Mouse (Mus musculus) forebrain, postnatal 0 days (tissue): ENCODE results near the gene Gm6020. TPM values are rescaled to one million over a fixed set of nuclear protein-coding genes. Genes with fewer than 3 reads are reported as not detected.
"Not testable (repeated sequence)": the region's sequence is repeated elsewhere in the genome, so short reads cannot be mapped to it uniquely, and the experiment has no call there.

Experiments used
- ATAC-seq: fragments of 200-750 bp; cut with Nextera tagmentation; 2 replicates; pipeline ENCODE4 v1.8.0; 2017; ENCODE audit warnings: mild to moderate bottlenecking, moderate library complexity
- DNase-seq: peaks from one replicate; pipeline ENCODE4 v3.0.0-alpha.2; 2015
- H3K27ac ChIP-seq: fragments of 300-500 bp; sonication (generic); 2 replicates; pipeline ENCODE4 v1.5.1; 2014; ENCODE audit warnings: low read depth, mild to moderate bottlenecking, antibody characterized with exemption, low read length, moderate library complexity, mixed read lengths
- H3K27me3 ChIP-seq: fragments of 300-500 bp; sonication (generic); 2 replicates; pipeline ENCODE4 v1.6.1; 2014; ENCODE audit warnings: mild to moderate bottlenecking, low read length, mixed read lengths; ENCODE audit not compliant: insufficient read depth
- H3K36me3 ChIP-seq: fragments of 300-500 bp; sonication (generic); 2 replicates; pipeline ENCODE4 v1.6.1; 2014; ENCODE audit warnings: mild to moderate bottlenecking, moderate library complexity; ENCODE audit not compliant: insufficient read depth
- H3K4me1 ChIP-seq: fragments of 300-500 bp; sonication (generic); 2 replicates; pipeline ENCODE4 v1.6.1; 2014; ENCODE audit warnings: antibody characterized with exemption; ENCODE audit not compliant: insufficient read depth
- H3K4me2 ChIP-seq: fragments of 300-500 bp; sonication (generic); 2 replicates; pipeline ENCODE4 v1.6.1; 2014; ENCODE audit warnings: low read depth, mild to moderate bottlenecking, moderate library complexity
- H3K4me3 ChIP-seq: fragments of 300-500 bp; sonication (generic); 2 replicates; pipeline ENCODE4 v1.5.1; 2014; ENCODE audit warnings: low read depth, low read length, mixed read lengths
- H3K9ac ChIP-seq: fragments of 300-500 bp; sonication (generic); 2 replicates; pipeline ENCODE4 v1.6.1; 2014; ENCODE audit warnings: mild to moderate bottlenecking
- H3K9me3 ChIP-seq: fragments of 300-500 bp; sonication (generic); 2 replicates; pipeline ENCODE4 v1.6.1; 2016; ENCODE audit warnings: low read length
- CTCF ChIP-seq: sonication (generic); IDR thresholded peaks from 2 replicates; pipeline ENCODE4 v1.5.1; 2016; ENCODE audit warnings: antibody characterized with exemption, control low read depth, low read depth
- WGBS: fragments of 180-500 bp; shearing (Covaris S2); extraction: QIAGEN DNeasy Blood & Tissue Kit; methylation state at CpG from one replicate; pipeline ENCODE4 v1.1.7; 2014; 5-methylcytosine and 5-hydroxymethylcytosine counted together
- polyA plus RNA-seq: library from polyadenylated mRNA; unstranded; fragments of >200 nt; fragmentation: Nextera tagmentation; extraction: Ambion mirVana; gene quantifications from 2 replicates; pipeline ENCODE4 v1.2.1, GENCODE M21; 2015
- total RNA-seq: library from RNA; depleted of rRNA; stranded (reverse); fragments of >200 nt; gene quantifications from 2 replicates; pipeline ENCODE4 v1.2.3, GENCODE M21; 2014; rRNA removed

Gene Gm6020
- total RNA-seq, result not detected in 2 replicates
- polyA plus RNA-seq, result not detected in 2 replicates

- ATAC-seq, H3K27me3 ChIP-seq, H3K36me3 ChIP-seq, H3K4me2 ChIP-seq, H3K27ac ChIP-seq, H3K9ac ChIP-seq, H3K9me3 ChIP-seq, H3K4me1 ChIP-seq, DNase-seq, H3K4me3 ChIP-seq: not testable (repeated sequence)
- 87% methylated on average over 2 of the region's 2 CpGs for WGBS
Measured at GRCm38 (mm10) chr19:61183590-61183989, at the start of gene Gm6020. TSS of gene Gm6020 (plus strand) at chr19:61183890.

GRCm38 (mm10) chr19:61138655-61139054 is 45.0 kb upstream of the Gm6020 start:
- Histone ChIP-seq H3K4me1 (0 out of 2 replicates have a peak, but pooled peaks cover 2% of the 10 kb centered on the region), H3K36me3 (no peaks in the 10 kb centered on the region), H3K4me2 (no peak overlapping the region), H3K27ac (no peak overlapping the region), H3K9me3 (no peaks in the 10 kb centered on the region), H3K4me3 (no peak overlapping the region), H3K27me3 (no peaks in the 10 kb centered on the region), H3K9ac (no peak overlapping the region)
- no peak for ATAC-seq
- TF ChIP-seq CTCF, result no peak
- DNase-seq, result no peak

- under 1% methylated on average over 18 of the region's 18 CpGs for WGBS
- no peak for TF ChIP-seq CTCF
- ATAC-seq (peak; percentile 100), DNase-seq (peak; percentile 87)
- Histone ChIP-seq H3K36me3 (no peaks in the 10 kb centered on the region), H3K4me2 (peak within 1 kb of the TSS; percentile 71), H3K4me3 (peak within 1 kb of the TSS; percentile 64), H3K4me1 (0 out of 2 replicates have a peak, but pooled peaks cover 2% of the 10 kb centered on the region), H3K9me3 (no peaks in the 10 kb centered on the region), H3K27ac (no peak within 1 kb of the TSS), H3K27me3 (no peaks in the 10 kb centered on the region), H3K9ac (peak within 1 kb of the TSS; percentile 61)
Measured at GRCm38 (mm10) chr19:61140342-61141206, 43.1 kb upstream of the Gm6020 start, which contains the start of gene Zfp950. TSS of gene Zfp950 (minus strand) at chr19:61140840.

- no peak overlapping the region for H3K27ac ChIP-seq
- TF ChIP-seq CTCF, result no peak
- peak overlapping the region; percentile 48; the same call in 1 of the 2 replicates for H3K9ac ChIP-seq
- no peak for DNase-seq
- H3K4me2 ChIP-seq, result peak overlapping the region; percentile 71
- H3K9me3 ChIP-seq, result no peaks in the 10 kb centered on the region
- H3K4me3 ChIP-seq, result peak overlapping the region; percentile 64
- H3K27me3 ChIP-seq, result no peaks in the 10 kb centered on the region
- 23% methylated on average over 4 of the region's 4 CpGs for WGBS
- no peaks in the 10 kb centered on the region for H3K36me3 ChIP-seq
- 0 out of 2 replicates have a peak, but pooled peaks cover 2% of the 10 kb centered on the region for H3K4me1 ChIP-seq
- ATAC-seq, result no peak
Measured at GRCm38 (mm10) chr19:61141299-61141698, 42.4 kb upstream of the Gm6020 start.

GRCm38 (mm10) chr19:61151372-61151700 is 32.4 kb upstream of the Gm6020 start:
- Histone ChIP-seq H3K9ac (peak overlapping the region; percentile 39; the same call in 1 of the 2 replicates), H3K27me3 (no peaks in the 10 kb centered on the region), H3K4me2 (peak overlapping the region; percentile 70), H3K4me3 (peak overlapping the region; percentile 35), H3K9me3 (no peaks in the 10 kb centered on the region), H3K36me3 (no peaks in the 10 kb centered on the region), H3K27ac (no peak overlapping the region), H3K4me1 (0 out of 2 replicates have a peak, but pooled peaks cover 3% of the 10 kb centered on the region)
- TF ChIP-seq CTCF, result no peak
- DNase-seq (no peak), ATAC-seq (0 out of 2 replicates have a peak, but pooled peaks have one; percentile 6)
- WGBS, result 8% methylated on average over 8 of the region's 8 CpGs

GRCm38 (mm10) chr19:61151701-61152420 is 31.8 kb upstream of the Gm6020 start:
- no peaks in the 10 kb centered on the region for H3K9me3 ChIP-seq
- peak; percentile 4 for DNase-seq
- H3K4me3 ChIP-seq, result peak overlapping the region; percentile 35
- 6% methylated on average over 27 of the region's 27 CpGs for WGBS
- H3K27me3 ChIP-seq, result no peaks in the 10 kb centered on the region
- ATAC-seq, result peak; percentile 54
- H3K4me2 ChIP-seq, result peak overlapping the region; percentile 70
- 0 out of 2 replicates have a peak, but pooled peaks cover 3% of the 10 kb centered on the region for H3K4me1 ChIP-seq
- H3K9ac ChIP-seq, result peak overlapping the region; percentile 39; the same call in 1 of the 2 replicates
- H3K27ac ChIP-seq, result no peak overlapping the region
- H3K36me3 ChIP-seq, result no peaks in the 10 kb centered on the region
- no peak for TF ChIP-seq CTCF
